Mouse (Mus musculus): ENCODE measurements around the gene Ung. TPM values are rescaled to one million over a fixed set of nuclear protein-coding genes. Genes with fewer than 3 reads are reported as not detected.

Ung gene
- total RNA-seq, 4 experiments from 2014 or later: 6.8 to 11.5 (median 10.0) TPM

GRCm38 (mm10) chr5:114163117-114163696 lies 33.0 kb downstream of the Ung start:
- DNase-seq (ENCODE audit: low spot score in 2 of 2): no peak

- DNase-seq (ENCODE audit: low spot score in 2 of 2): no peak
These were observed 40.2 kb downstream of the Ung start for GRCm38 (mm10) chr5:114170345-114170744.

GRCm38 (mm10) chr5:114172936-114173335 lies 42.8 kb downstream of the Ung start:
- DNase-seq (ENCODE audit: low spot score in 2 of 2): no peak

- no peak for DNase-seq (ENCODE audit: low spot score in 2 of 2)
These were observed 43.3 kb downstream of the Ung start for GRCm38 (mm10) chr5:114173458-114173857.

GRCm38 (mm10) chr5:114173877-114174581 lies 43.8 kb downstream of the Ung start:
- no peak for DNase-seq (ENCODE audit: low spot score in 2 of 2)

GRCm38 (mm10) chr5:114174639-114175038 lies 44.5 kb downstream of the Ung start:
- peak in 1 of 2 experiments; percentile 53 for DNase-seq (ENCODE audit: low spot score in 2 of 2)

- DNase-seq (ENCODE audit: low spot score in 2 of 2): peak; percentile 94 to 95
These were observed 45.5 kb downstream of the Ung start for GRCm38 (mm10) chr5:114175596-114176171.

GRCm38 (mm10) chr5:114176548-114177400 lies 46.6 kb downstream of the Ung start:
- DNase-seq (ENCODE audit: low spot score in 2 of 2): no peak

- DNase-seq (ENCODE audit: low spot score in 2 of 2): no peak
These were observed 48.0 kb downstream of the Ung start for GRCm38 (mm10) chr5:114177966-114178719.

GRCm38 (mm10) chr5:114179541-114179940 lies 49.4 kb downstream of the Ung start:
- peak; percentile 53 to 74 for DNase-seq (ENCODE audit: low spot score in 2 of 2)

- no peak for DNase-seq (ENCODE audit: low spot score in 2 of 2)
These were observed 53.3 kb downstream of the Ung start for GRCm38 (mm10) chr5:114183493-114183892.

GRCm38 (mm10) chr5:114187108-114187507 lies 56.9 kb downstream of the Ung start:
- no peak for DNase-seq (ENCODE audit: low spot score in 2 of 2)

Other genes starting within 250 kb of the Ung start
- gene Coro1c, start 221.6 kb upstream of the Ung start, total RNA-seq (2022): 1 to 10 TPM; 7.0 to 9.8 (median 8.2) TPM
- gene Ssh1, start 136.5 kb upstream of the Ung start, total RNA-seq (2022): 1 to 10 TPM; 6.3 to 9.8 (median 6.9) TPM
- not detected for gene Dao, start 126.7 kb upstream of the Ung start, total RNA-seq (2022)
- gene Usp30, start 64.9 kb upstream of the Ung start, total RNA-seq (2022): 1 to 10 TPM; 7.8 to 9.4 (median 8.6) TPM
- not detected for gene Svop, start 38.8 kb upstream of the Ung start, total RNA-seq (2022)
- 1 to 10 TPM in 1 of 4 experiments, under 1 TPM in 2, not detected in 1; 0.67 to 1.2 (median 0.94) TPM for gene Alkbh2, start 2.2 kb upstream of the Ung start, total RNA-seq (2022)
- gene Acacb, start 16.1 kb downstream of the Ung start, total RNA-seq (2022): 100 to 1,000 TPM; 163 to 191 (median 187) TPM
- not detected for gene Foxn4, start 143.4 kb downstream of the Ung start, total RNA-seq (2022)
- not detected for gene Myo1h, start 158.8 kb downstream of the Ung start, total RNA-seq (2022)